Mouse (Mus musculus) embryonic facial prominence, embryonic 11.5 days (tissue): ENCODE measurements around the gene Frmd4a. TPM values are rescaled to one million over a fixed set of nuclear protein-coding genes. Genes with fewer than 3 reads are reported as not detected.

ENCODE experiments used
- ATAC-seq: fragments of 200-750 bp; cut with Nextera tagmentation; replicated peaks from 2 replicates; pipeline ENCODE4 v1.8.0; 2017; ENCODE audit warnings: low read depth; ENCODE audit not compliant: insufficient number of reproducible peaks, low FRiP score, low TSS enrichment
- DNase-seq: peaks from one replicate; pipeline ENCODE4 v3.0.0-alpha.2; 2015; ENCODE audit warnings: low spot score
- H3K27ac ChIP-seq: fragments of 300-500 bp; sonication (generic); replicated peaks from 2 replicates; pipeline ENCODE4 v1.5.1; 2014; ENCODE audit warnings: mild to moderate bottlenecking, low read depth, low read length, control low read depth
- H3K27me3 ChIP-seq: fragments of 300-500 bp; sonication (generic); 2 replicates; pipeline ENCODE4 v1.6.1; 2014; ENCODE audit warnings: mild to moderate bottlenecking, low read length, moderate library complexity, mixed read lengths; ENCODE audit not compliant: control insufficient read depth, insufficient read depth
- H3K36me3 ChIP-seq: fragments of 300-500 bp; sonication (generic); replicated peaks from 2 replicates; pipeline ENCODE4 v1.6.1; 2014; ENCODE audit warnings: low read depth, mild to moderate bottlenecking, low read length, moderate library complexity, mixed read lengths; ENCODE audit not compliant: control insufficient read depth, insufficient read depth
- H3K4me1 ChIP-seq: fragments of 300-500 bp; sonication (generic); 2 replicates; pipeline ENCODE4 v1.6.1; 2014; ENCODE audit warnings: low read length, mixed read lengths; ENCODE audit not compliant: control insufficient read depth, insufficient read depth
- H3K4me2 ChIP-seq: fragments of 300-500 bp; sonication (generic); 2 replicates; pipeline ENCODE4 v1.6.1; 2014; ENCODE audit warnings: low read depth, mild to moderate bottlenecking, control low read depth, low read length, moderate library complexity
- H3K4me3 ChIP-seq: fragments of 300-500 bp; sonication (generic); 2 replicates; pipeline ENCODE4 v1.5.1; 2014; ENCODE audit warnings: low read depth, low read length, control low read depth
- H3K9ac ChIP-seq: fragments of 300-500 bp; sonication (generic); replicated peaks from 2 replicates; pipeline ENCODE4 v1.6.1; 2014; ENCODE audit warnings: mild to moderate bottlenecking, control low read depth, low read length
- H3K9me3 ChIP-seq: fragments of 300-500 bp; sonication (generic); replicated peaks from 2 replicates; pipeline ENCODE4 v1.6.1; 2016; ENCODE audit warnings: mild to moderate bottlenecking, low read length, inconsistent platforms, mixed read lengths; ENCODE audit not compliant: control insufficient read depth
- WGBS: fragments of 180-500 bp; shearing (Covaris S2); extraction: QIAGEN DNeasy Blood & Tissue Kit; methylation state at CpG from one replicate; pipeline ENCODE4 v1.1.7; 2014; 5-methylcytosine and 5-hydroxymethylcytosine counted together
- polyA plus RNA-seq: library from polyadenylated mRNA; unstranded; fragments of >200 nt; fragmentation: Nextera tagmentation; extraction: Ambion mirVana; gene quantifications from 2 replicates; pipeline ENCODE4 v1.2.1, GENCODE M21; 2014

The Frmd4a gene
- polyA plus RNA-seq, 1 experiment from 2014 or later: 38.5 TPM

DNA sequence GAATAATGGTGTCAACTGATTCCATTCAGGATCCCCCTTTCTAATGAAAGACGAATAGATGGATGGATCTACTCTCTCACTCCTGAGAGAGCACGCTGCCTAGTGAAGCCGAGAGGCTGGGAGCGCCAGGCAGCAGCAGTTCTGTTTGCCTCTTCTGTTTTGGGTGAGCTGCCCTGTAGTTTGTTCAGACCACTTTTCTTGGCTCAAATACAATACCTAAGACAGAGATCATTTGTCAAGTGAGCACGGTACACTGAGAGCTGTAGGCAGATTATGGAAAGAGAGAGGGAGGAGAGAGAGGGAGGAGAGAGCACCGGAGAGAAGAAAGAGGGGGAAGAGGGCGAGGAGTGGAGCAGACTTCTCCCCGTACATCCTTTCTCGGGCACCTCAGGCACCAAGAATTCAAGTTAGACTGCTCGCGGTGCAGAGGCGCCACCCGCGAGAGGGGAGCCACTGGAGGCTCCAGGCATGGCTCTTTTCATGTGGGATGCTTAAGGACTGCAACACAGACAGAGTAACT, 135.1 kb downstream of the Frmd4a start:
- DNase-seq (peak; percentile 37), ATAC-seq (peak; percentile 10; the same call in 1 of the 2 replicates)
- Histone ChIP-seq H3K27ac (no peak overlapping the region), H3K4me2 (peak overlapping the region; percentile 81), H3K4me1 (no peaks in the 10 kb centered on the region), H3K36me3 (no peaks in the 10 kb centered on the region), H3K9ac (peak overlapping the region; percentile 62), H3K27me3 (no peaks in the 10 kb centered on the region), H3K4me3 (peak overlapping the region; percentile 44), H3K9me3 (no peaks in the 10 kb centered on the region)
- 5% methylated on average over 14 of the region's 14 CpGs for WGBS

- no peaks in the 10 kb centered on the region for H3K9me3 ChIP-seq
- WGBS: 1% methylated on average over 16 of the region's 16 CpGs
Observed at GRCm38 (mm10) chr2:4153131-4153631, 135.7 kb downstream of the Frmd4a start.

DNA sequence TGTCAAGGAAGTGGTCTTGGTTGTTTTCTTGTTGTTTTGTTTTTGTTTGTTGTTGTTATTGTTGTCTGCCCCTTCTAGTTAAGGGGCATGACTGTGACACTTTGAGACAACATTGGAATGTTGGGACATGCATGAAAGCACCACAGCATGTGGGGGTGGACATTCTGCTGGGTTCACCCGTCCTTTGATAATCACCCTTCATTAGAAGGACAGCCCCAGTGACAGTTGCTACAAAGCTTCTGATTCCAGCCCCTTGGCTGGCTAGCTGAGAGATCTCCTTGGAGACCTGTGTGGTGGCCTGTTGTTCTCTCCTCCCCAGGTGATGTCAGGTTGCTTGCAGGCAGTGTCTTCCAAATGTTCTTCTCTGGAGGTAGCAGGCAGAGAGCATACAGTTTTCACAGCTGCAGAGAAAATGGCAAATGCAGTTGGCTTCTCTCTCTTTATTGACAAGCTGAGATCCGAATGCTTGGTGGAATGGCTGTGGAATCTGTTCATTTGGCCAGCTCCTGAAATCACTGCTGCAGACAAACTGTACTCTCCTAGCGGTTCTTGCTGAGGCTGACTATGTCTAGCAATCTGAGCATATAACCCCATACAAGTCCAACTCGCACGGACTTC, 136.6 kb downstream of the Frmd4a start:
- 60% methylated on average over 5 of the region's 5 CpGs for WGBS
- no peak overlapping the region for H3K9ac ChIP-seq
- H3K27me3 ChIP-seq: no peaks in the 10 kb centered on the region
- DNase-seq (no peak), ATAC-seq (no peak)
- H3K36me3 ChIP-seq: no peaks in the 10 kb centered on the region
- no peaks in the 10 kb centered on the region for H3K9me3 ChIP-seq
- no peaks in the 10 kb centered on the region for H3K4me1 ChIP-seq
- H3K4me2 ChIP-seq: peak overlapping the region; percentile 22
- peak overlapping the region; percentile 7; the same call in 1 of the 2 replicates for H3K4me3 ChIP-seq
- H3K27ac ChIP-seq: no peak overlapping the region

More at GRCm38 (mm10) chr2:4153131-4153631, 135.7 kb downstream of the Frmd4a start:
- Histone ChIP-seq H3K4me3 (peak overlapping the region; percentile 44), H3K27ac (no peak overlapping the region), H3K4me2 (peak overlapping the region; percentile 81), H3K36me3 (no peaks in the 10 kb centered on the region), H3K9ac (peak overlapping the region; percentile 62), H3K27me3 (no peaks in the 10 kb centered on the region), H3K4me1 (no peaks in the 10 kb centered on the region)
- DNase-seq (peak; percentile 67), ATAC-seq (no peak)

- Histone ChIP-seq H3K27me3 (no peaks in the 10 kb centered on the region), H3K27ac (no peak overlapping the region), H3K9ac (no peak overlapping the region), H3K4me2 (no peak overlapping the region), H3K4me1 (no peaks in the 10 kb centered on the region), H3K36me3 (no peaks in the 10 kb centered on the region), H3K4me3 (no peak overlapping the region), H3K9me3 (no peaks in the 10 kb centered on the region)
- 84% methylated on average over 4 of the region's 4 CpGs for WGBS
- ATAC-seq (no peak), DNase-seq (no peak)
Observed at GRCm38 (mm10) chr2:4154654-4155047, 137.1 kb downstream of the Frmd4a start.

DNA sequence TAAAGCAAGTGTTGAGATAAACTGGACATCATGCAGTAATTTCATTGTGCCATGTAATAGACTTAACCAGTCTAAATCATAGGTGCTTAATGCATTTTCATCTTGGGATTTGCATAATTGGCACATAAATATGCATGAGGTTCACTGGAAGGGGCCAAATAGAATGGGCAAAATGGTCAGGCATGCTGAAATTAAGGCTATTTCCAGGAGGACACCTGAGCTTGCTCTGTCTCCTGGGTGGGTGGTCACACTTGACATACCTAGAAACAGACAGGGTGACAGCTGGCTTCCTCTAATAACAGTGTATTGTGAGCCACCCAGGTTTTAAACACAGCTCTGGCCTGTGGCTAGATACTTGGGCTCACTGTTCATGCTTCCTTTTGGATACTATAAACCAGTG, 137.9 kb downstream of the Frmd4a start:
- H3K9me3 ChIP-seq: no peaks in the 10 kb centered on the region
- H3K4me2 ChIP-seq: no peak overlapping the region
- no peak overlapping the region for H3K4me3 ChIP-seq
- H3K9ac ChIP-seq: no peak overlapping the region
- no peak for ATAC-seq
- no peak overlapping the region for H3K27ac ChIP-seq
- no peaks in the 10 kb centered on the region for H3K4me1 ChIP-seq
- DNase-seq: no peak
- no peaks in the 10 kb centered on the region for H3K36me3 ChIP-seq
- H3K27me3 ChIP-seq: no peaks in the 10 kb centered on the region

GRCm38 (mm10) chr2:4156511-4156910, 139.0 kb downstream of the Frmd4a start:
- H3K9ac ChIP-seq: no peak overlapping the region
- no peaks in the 10 kb centered on the region for H3K9me3 ChIP-seq
- H3K4me3 ChIP-seq: no peak overlapping the region
- no peaks in the 10 kb centered on the region for H3K4me1 ChIP-seq
- H3K27me3 ChIP-seq: no peaks in the 10 kb centered on the region
- ATAC-seq (no peak), DNase-seq (no peak)
- no peaks in the 10 kb centered on the region for H3K36me3 ChIP-seq
- H3K4me2 ChIP-seq: no peak overlapping the region
- H3K27ac ChIP-seq: no peak overlapping the region

- Histone ChIP-seq H3K4me2 (no peak overlapping the region), H3K4me1 (no peaks in the 10 kb centered on the region), H3K9ac (no peak overlapping the region), H3K4me3 (no peak overlapping the region), H3K27ac (no peak overlapping the region), H3K27me3 (no peaks in the 10 kb centered on the region), H3K36me3 (no peaks in the 10 kb centered on the region), H3K9me3 (no peaks in the 10 kb centered on the region)
- DNase-seq: no peak
- WGBS: 77% methylated on average over 4 of the region's 4 CpGs
- ATAC-seq: no peak
Observed at GRCm38 (mm10) chr2:4157396-4157795, 139.9 kb downstream of the Frmd4a start.

GRCm38 (mm10) chr2:4159574-4160203, 142.2 kb downstream of the Frmd4a start:
- no peaks in the 10 kb centered on the region for H3K36me3 ChIP-seq
- no peak overlapping the region for H3K9ac ChIP-seq
- H3K27ac ChIP-seq: no peak overlapping the region
- ATAC-seq (no peak), DNase-seq (no peak)
- H3K4me3 ChIP-seq: no peak overlapping the region
- no peaks in the 10 kb centered on the region for H3K9me3 ChIP-seq
- H3K27me3 ChIP-seq: no peaks in the 10 kb centered on the region
- no peaks in the 10 kb centered on the region for H3K4me1 ChIP-seq
- 77% methylated on average over 15 of the region's 15 CpGs for WGBS
- H3K4me2 ChIP-seq: no peak overlapping the region
